Mouse (Mus musculus) lung, postnatal 0 days (tissue): ENCODE data around the gene Dst.

ENCODE experiments used
- CTCF ChIP-seq: IDR thresholded peaks from 2 replicates; pipeline ENCODE4 v1.5.1; 2016; ENCODE audit warnings: antibody characterized with exemption, mild to moderate bottlenecking
- EP300 ChIP-seq: IDR thresholded peaks from 2 replicates; pipeline ENCODE4 v1.6.1; 2016; ENCODE audit warnings: antibody characterized with exemption, mild to moderate bottlenecking, control low read depth

DNA sequence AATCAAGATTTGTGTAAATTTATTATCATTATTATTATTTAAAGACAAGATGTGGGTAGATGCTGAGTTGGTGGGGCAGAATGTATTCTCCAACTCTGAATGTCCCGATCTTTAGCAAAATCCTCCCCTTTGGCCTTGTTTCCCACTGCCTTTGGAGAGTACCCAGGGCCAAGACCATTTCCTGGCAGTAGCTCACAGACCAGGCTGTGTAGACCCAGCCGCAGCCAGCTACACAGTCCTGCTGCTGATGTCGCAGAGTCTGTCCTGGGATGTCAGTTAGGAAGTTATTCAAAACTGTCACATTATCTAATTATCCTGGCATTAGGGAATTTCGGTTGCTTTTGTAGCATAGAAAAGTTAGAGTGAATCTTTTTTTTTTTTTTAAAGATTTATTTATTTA lies 94.3 kb downstream of the Dst start:
- TF ChIP-seq EP300 (no peak), CTCF (no peak)
